Mouse (Mus musculus) CH12.LX (cell line): ENCODE measurements around the gene Pcsk2. TPM values are rescaled to one million over a fixed set of nuclear protein-coding genes. Genes with fewer than 3 reads are reported as not detected.

Source experiments
- DNase-seq: peaks from one replicate; pipeline ENCODE4 v3.0.0-alpha.2; 2013; ENCODE audit errors: extremely low read depth
- H3K27ac ChIP-seq: 2 replicates; pipeline ENCODE4 v1.5.1; 2012; ENCODE audit warnings: low read depth, mild to moderate bottlenecking, control low read depth, moderate library complexity; ENCODE audit not compliant: insufficient read depth
- H3K27me3 ChIP-seq: replicated peaks from 2 replicates; pipeline ENCODE3; 2012; ENCODE audit warnings: inconsistent platforms
- H3K36me3 ChIP-seq, 2 experiments: replicated peaks in 1 of 2; 2 replicates each; pipeline versions ENCODE3 to v1.6.1; 2012; ENCODE audit warnings: inconsistent platforms in 1 of 2, low read length in 1 of 2, mild to moderate bottlenecking in 1 of 2, mixed read lengths in 1 of 2, moderate library complexity in 1 of 2; ENCODE audit not compliant: control insufficient read depth in 1 of 2, insufficient read depth in 1 of 2
- H3K4me1 ChIP-seq, 2 experiments: 2 replicates each; pipeline ENCODE4 v1.6.1; 2012; ENCODE audit warnings: inconsistent platforms in 1 of 2, moderate library complexity in 1 of 2; ENCODE audit not compliant: insufficient read depth in 2 of 2, control insufficient read depth in 1 of 2
- H3K4me2 ChIP-seq: 2 replicates; pipeline ENCODE4 v1.6.1; 2012; ENCODE audit warnings: low read depth, mild to moderate bottlenecking, control low read depth; ENCODE audit not compliant: poor library complexity, insufficient read depth, severe bottlenecking
- H3K4me3 ChIP-seq, 3 experiments: fragments of 150-350 bp in 1 of 3; sonication (generic) in 1 of 3; replicated peaks in 1 of 3; 2 replicates each; pipeline versions ENCODE3 to v1.5.1; 2011 to 2012; ENCODE audit warnings: low read depth in 2 of 3, low read length in 2 of 3, mild to moderate bottlenecking in 2 of 3, moderate library complexity in 2 of 3, control low read depth in 1 of 3, improper control_type of control experiment in 1 of 3, inconsistent platforms in 1 of 3, mixed read lengths in 1 of 3; ENCODE audit not compliant: poor library complexity in 1 of 3
- H3K79me2 ChIP-seq: replicated peaks from 2 replicates; pipeline ENCODE4 v1.6.1; 2012; ENCODE audit warnings: mild to moderate bottlenecking, moderate library complexity; ENCODE audit not compliant: control insufficient read depth, poor library complexity, insufficient read depth, severe bottlenecking; ENCODE audit errors: extremely low read depth
- H3K9ac ChIP-seq: 2 replicates; pipeline ENCODE4 v1.6.1; 2012; ENCODE audit warnings: low read depth, mild to moderate bottlenecking, control low read depth, moderate library complexity; ENCODE audit not compliant: insufficient read depth
- H3K9me3 ChIP-seq: replicated peaks from 2 replicates; pipeline ENCODE3; 2012; ENCODE audit warnings: low read length, inconsistent platforms, mixed read lengths
- BHLHE40 ChIP-seq: IDR thresholded peaks from 2 replicates; pipeline ENCODE4 v1.6.1; 2011; ENCODE audit warnings: mild to moderate bottlenecking, low read depth, low read length, improper control_type of control experiment
- CHD2 ChIP-seq: IDR thresholded peaks from 2 replicates; pipeline ENCODE4 v1.6.1; 2011; ENCODE audit warnings: low read length, improper control_type of control experiment
- EP300 ChIP-seq: IDR thresholded peaks from 2 replicates; pipeline ENCODE4 v1.6.1; 2011; ENCODE audit warnings: low read length, improper control_type of control experiment
- ETS1 ChIP-seq: conservative IDR thresholded peaks from 2 replicates; pipeline ENCODE4 v1.6.1; 2012; ENCODE audit warnings: low read depth, mild to moderate bottlenecking, inconsistent platforms, low read length, improper control_type of control experiment, moderate library complexity
- HCFC1 ChIP-seq: IDR thresholded peaks from 2 replicates; pipeline ENCODE4 v1.6.1; 2012; ENCODE audit warnings: low read depth, mild to moderate bottlenecking, inconsistent platforms, low read length, improper control_type of control experiment
- JUND ChIP-seq: conservative IDR thresholded peaks from 2 replicates; pipeline ENCODE4 v1.6.1; 2011; ENCODE audit warnings: low read depth, low read length, improper control_type of control experiment
- KAT2A ChIP-seq: IDR thresholded peaks from 2 replicates; pipeline ENCODE4 v1.6.1; 2012; ENCODE audit warnings: low read length, improper control_type of control experiment, inconsistent platforms; ENCODE audit not compliant: insufficient replicate concordance
- MAFK ChIP-seq: IDR thresholded peaks from 2 replicates; pipeline ENCODE4 v1.6.1; 2011; ENCODE audit warnings: low read length, improper control_type of control experiment; ENCODE audit not compliant: insufficient replicate concordance
- MAZ ChIP-seq: IDR thresholded peaks from 2 replicates; pipeline ENCODE4 v1.6.1; 2012; ENCODE audit warnings: low read depth, mild to moderate bottlenecking, inconsistent platforms, low read length, improper control_type of control experiment, moderate library complexity
- MEF2A ChIP-seq: IDR thresholded peaks from 2 replicates; pipeline ENCODE4 v1.6.1; 2014; ENCODE audit warnings: low read depth, mild to moderate bottlenecking, inconsistent platforms, low read length, improper control_type of control experiment, borderline replicate concordance
- MYC ChIP-seq: IDR thresholded peaks from 2 replicates; pipeline ENCODE4 v1.6.1; 2011; ENCODE audit warnings: low read depth, mild to moderate bottlenecking, improper control_type of control experiment, low read length
- POLR2A ChIP-seq: IDR thresholded peaks from 2 replicates; pipeline ENCODE4 v1.6.1; 2011; ENCODE audit warnings: low read depth, mild to moderate bottlenecking, improper control_type of control experiment, low read length
- RAD21 ChIP-seq: IDR thresholded peaks from 2 replicates; pipeline ENCODE4 v1.6.1; 2011; ENCODE audit warnings: low read depth, mild to moderate bottlenecking, low read length, improper control_type of control experiment, moderate library complexity
- RCOR1 ChIP-seq: conservative IDR thresholded peaks from 2 replicates; pipeline ENCODE4 v1.6.1; 2012; ENCODE audit warnings: low read depth, mild to moderate bottlenecking, inconsistent platforms, low read length, improper control_type of control experiment
- SMC3 ChIP-seq: IDR thresholded peaks from 2 replicates; pipeline ENCODE4 v1.6.1; 2011; ENCODE audit warnings: low read depth, low read length, improper control_type of control experiment
- ZC3H11A ChIP-seq: IDR thresholded peaks from 2 replicates; pipeline ENCODE4 v1.6.1; 2012; ENCODE audit warnings: low read depth, mild to moderate bottlenecking, inconsistent platforms, low read length, improper control_type of control experiment
- dilution Hi-C: fragments of 300-500 bp; cut with MboI; formaldehyde crosslinking; loops from 2 replicates; pipeline ENCODE4 v1.14.3; 2020; ENCODE audit warnings: low sequenced_read_pairs; ENCODE audit not compliant: extremely low pct_unique_long_range_greater_than_20kb, extremely low pct_ligation_motif_present
- in situ Hi-C: fragments of 300-500 bp; cut with MboI; formaldehyde crosslinking; loops from 3 replicates; pipeline ENCODE4 v1.14.3; 2019; ENCODE audit warnings: low sequenced_read_pairs, low pct_ligation_motif_present, low pct_unique_long_range_greater_than_20kb, mixed read lengths
- polyA plus RNA-seq: library from polyadenylated mRNA; unstranded; fragments of >175 nt; gene quantifications from 2 replicates; pipeline ENCODE4 v1.2.1, GENCODE M21; 2012; ENCODE audit warnings: low read depth; ENCODE audit not compliant: insufficient read length
- total RNA-seq, 2 experiments: library from RNA; depleted of rRNA; stranded (reverse); fragments of 300-350 nt in 1 of 2; fragments of >200 nt in 1 of 2; gene quantifications; 2 replicates each; pipeline ENCODE4 v1.2.3; 2012 to 2014

The Pcsk2 gene
- total and polyA plus RNA-seq, 3 experiments: not detected

DNA sequence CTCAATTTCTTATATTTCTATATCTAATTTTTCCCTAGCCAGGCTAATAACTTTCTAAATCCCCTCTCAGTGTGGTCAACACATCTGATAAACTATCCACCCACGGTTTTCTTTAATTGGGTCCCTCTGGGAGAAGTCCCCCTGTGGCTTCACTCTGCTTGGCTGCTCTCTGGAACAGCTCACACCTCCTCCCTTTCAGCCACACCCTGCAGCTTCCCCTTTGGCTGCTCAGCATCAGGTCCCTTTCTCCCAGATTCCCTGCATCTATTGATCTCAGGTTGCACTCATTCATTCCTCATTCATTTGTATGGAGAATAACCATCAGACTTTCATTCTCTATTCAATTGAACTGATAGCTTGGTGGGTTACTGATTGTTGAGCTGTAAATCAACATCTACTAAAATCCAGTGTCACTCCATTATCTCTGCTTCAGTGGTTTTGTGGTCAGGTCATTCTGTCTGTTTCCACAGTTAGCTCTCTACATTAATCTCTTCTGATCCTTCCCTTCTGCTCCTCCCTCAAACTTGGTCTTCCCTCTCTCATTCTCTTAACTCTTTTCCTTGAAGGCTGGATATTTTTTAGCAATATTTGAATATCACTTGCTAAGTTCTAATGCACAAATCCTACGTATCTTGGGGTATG lies 58.0 kb downstream of the Pcsk2 start:
- peaks cover 25% of the 10 kb centered on the region for H3K27me3 ChIP-seq
- H3K9me3 ChIP-seq: no peaks in the 10 kb centered on the region
- no peak for TF ChIP-seq CHD2
- no peak for TF ChIP-seq MEF2A
- TF ChIP-seq MAFK: no peak
- no peak for TF ChIP-seq ETS1
- no peak for TF ChIP-seq MYC
- TF ChIP-seq SMC3: no peak
- no peak for TF ChIP-seq RAD21
- no peak for TF ChIP-seq RCOR1
- TF ChIP-seq, all 38 proteins: peak for 0
- Histone ChIP-seq H3K9ac (no peak overlapping the region), H3K36me3 (no peaks in the 10 kb centered on the region), H3K4me2 (no peak overlapping the region), H3K27ac (no peak overlapping the region), H3K79me2 (no peaks in the 10 kb centered on the region), H3K4me3 (no peak overlapping the region), H3K4me1 (peaks cover 0 to 7% of the 10 kb centered on the region in 2 experiments; a peak in 2 of 4 replicates)
- dilution Hi-C loops (no loop called here), in situ Hi-C loops (no loop called here)
- DNase-seq: no peak

DNA sequence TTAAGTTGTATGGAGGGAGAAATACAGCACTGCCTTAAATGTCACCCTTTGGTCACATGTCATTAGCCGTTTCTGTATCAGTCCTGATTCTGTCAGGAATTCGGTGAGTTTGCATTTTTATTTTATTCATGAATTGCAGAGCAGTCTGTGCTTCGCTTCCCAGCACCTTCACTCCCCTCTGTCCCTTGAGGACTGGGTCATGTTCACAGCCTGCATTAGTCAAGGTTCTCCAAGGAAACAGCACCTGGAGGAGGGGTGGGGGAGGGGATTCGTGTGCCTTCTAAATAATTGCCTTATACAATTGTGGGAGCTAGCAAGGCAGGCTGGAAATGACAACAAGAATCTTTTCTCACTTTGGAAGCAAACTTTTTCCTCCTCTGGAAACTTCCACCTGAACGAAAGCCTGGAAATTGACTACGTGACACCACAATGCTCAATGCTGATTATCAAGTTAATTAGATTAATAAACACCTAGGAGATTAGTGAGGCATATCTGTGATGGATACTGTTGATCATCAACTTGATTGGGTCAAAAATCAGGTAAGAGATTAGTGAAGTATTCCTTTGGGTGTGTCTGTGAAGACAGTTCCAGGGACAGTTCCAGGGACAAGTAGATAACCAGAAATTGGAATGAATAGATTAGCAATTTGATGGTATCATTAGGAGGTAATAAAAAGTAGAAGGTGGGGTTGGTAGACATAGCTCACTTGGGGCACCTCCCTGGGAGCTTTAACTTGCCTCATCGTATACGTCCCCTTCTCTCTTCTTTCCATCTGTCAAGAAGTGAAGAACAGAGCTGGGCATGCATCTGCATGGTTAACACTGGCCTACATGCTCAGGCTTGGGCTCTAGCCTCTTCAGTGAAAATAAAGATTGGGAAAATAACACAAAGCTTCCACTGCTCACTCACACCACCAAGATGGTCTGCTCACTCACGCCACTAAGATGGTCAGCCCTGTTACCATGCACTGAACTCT lies 64.7 kb downstream of the Pcsk2 start:
- Histone ChIP-seq H3K4me2 (no peak overlapping the region), H3K4me3 (no peak overlapping the region), H3K79me2 (no peaks in the 10 kb centered on the region), H3K4me1 (no peaks in the 10 kb centered on the region), H3K27me3 (peaks cover 34% of the 10 kb centered on the region), H3K36me3 (no peaks in the 10 kb centered on the region), H3K9ac (no peak overlapping the region), H3K27ac (no peak overlapping the region), H3K9me3 (no peaks in the 10 kb centered on the region)
- in situ Hi-C loops (no loop called here), dilution Hi-C loops (no loop called here)
- no peak for DNase-seq
- no peak for TF ChIP-seq MAFK
- no peak for TF ChIP-seq ZC3H11A
- no peak for TF ChIP-seq JUND
- TF ChIP-seq MAZ: no peak
- no peak for TF ChIP-seq EP300
- no peak for TF ChIP-seq BHLHE40
- TF ChIP-seq KAT2A: no peak
- TF ChIP-seq HCFC1: no peak
- no peak for TF ChIP-seq POLR2A
